Comparison of ENCODE assay signal across 23 mouse cellular contexts in the genomic region with DNA sequence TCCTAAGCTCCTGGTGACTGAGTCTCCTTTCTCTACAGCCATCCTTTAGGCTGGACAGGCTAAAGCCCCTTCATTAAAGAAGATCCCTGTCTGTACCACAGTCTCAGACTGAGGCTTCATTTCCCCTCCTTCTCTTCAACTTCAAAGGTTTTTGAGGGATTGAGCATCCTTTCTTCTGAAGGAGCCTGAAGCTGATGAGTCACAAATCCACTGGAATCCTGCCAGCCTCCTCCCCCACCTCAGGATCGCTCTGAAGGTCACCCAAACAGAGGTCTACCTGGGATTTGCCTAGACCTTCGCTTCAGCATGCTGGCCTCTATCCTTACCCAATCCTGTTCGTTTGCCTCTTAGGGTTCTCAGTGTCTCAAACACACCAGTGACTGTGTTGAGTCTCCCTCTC. TPM values are rescaled to one million over a fixed set of nuclear protein-coding genes. Genes with fewer than 3 reads are reported as not detected.
DNase-seq lines count a peak whose midpoint lies in the region; ATAC-seq lines count a peak whose summit lies in the region.
"Had no signal": no experiment of that assay in that cellular context is flagged by ENCODE, and none has a peak within 500 bp of the region (broad histone marks: within the 10 kb centered on the region; RNA-seq: fewer than 3 reads in every experiment).

No protein-coding gene starts in this region.

- H3K27me3 ChIP-seq in heart, embryonic 12.5 days (replicated peaks), result no peaks in the 10 kb centered on the region
- no peaks in the 10 kb centered on the region for H3K27me3 ChIP-seq in limb, embryonic 10.5 days (ENCODE audit: low read depth, poor library complexity, severe bottlenecking)
- H3K27me3 ChIP-seq: CH12.LX; embryonic facial prominence, embryonic 13.5 days; forebrain, embryonic 12.5 days; forebrain, embryonic 15.5 days; hindbrain, embryonic 12.5 days; hindbrain, embryonic 15.5 days had no signal

- ATAC-seq in heart, embryonic 12.5 days (ENCODE audit: insufficient number of reproducible peaks, low FRiP score), result no peak
- ATAC-seq: forebrain, embryonic 15.5 days had no signal

- no peaks in the 10 kb centered on the region for H3K9me3 ChIP-seq in heart, embryonic 12.5 days (replicated peaks)
- H3K9me3 ChIP-seq in limb, embryonic 10.5 days (replicated peaks), result no peaks in the 10 kb centered on the region
- H3K9me3 ChIP-seq: embryonic facial prominence, embryonic 13.5 days; forebrain, embryonic 12.5 days; forebrain, embryonic 15.5 days; G1E; heart, embryonic 10.5 days; hindbrain, embryonic 12.5 days; hindbrain, embryonic 15.5 days had no signal

- peaks cover 6% of the 10 kb centered on the region for H3K4me1 ChIP-seq in heart, embryonic 12.5 days (replicated peaks)
- peaks cover 34% of the 10 kb centered on the region for H3K4me1 ChIP-seq in limb, embryonic 10.5 days
- H3K4me1 ChIP-seq: forebrain, embryonic 15.5 days; hindbrain, embryonic 15.5 days had no signal

- H3K9ac ChIP-seq in heart, embryonic 12.5 days, result no peak overlapping the region
- H3K9ac ChIP-seq: embryonic facial prominence, embryonic 13.5 days; forebrain, embryonic 12.5 days; forebrain, embryonic 15.5 days; hindbrain, embryonic 12.5 days; hindbrain, embryonic 15.5 days had no signal

- no peak overlapping the region for H3K4me2 ChIP-seq in heart, embryonic 12.5 days
- H3K4me2 ChIP-seq: embryonic facial prominence, embryonic 13.5 days; forebrain, embryonic 12.5 days; forebrain, embryonic 15.5 days; hindbrain, embryonic 12.5 days; hindbrain, embryonic 15.5 days had no signal

- H3K36me3 ChIP-seq in heart, embryonic 12.5 days, result no peaks in the 10 kb centered on the region
- no peaks in the 10 kb centered on the region for H3K36me3 ChIP-seq in limb, embryonic 10.5 days
- H3K36me3 ChIP-seq: embryonic facial prominence, embryonic 13.5 days; forebrain, embryonic 12.5 days; forebrain, embryonic 15.5 days; G1E; heart, embryonic 10.5 days; hindbrain, embryonic 12.5 days; hindbrain, embryonic 15.5 days had no signal

- 70% methylated on average over 3 of the region's 3 CpGs for WGBS in heart, embryonic 12.5 days
- WGBS in limb, embryonic 10.5 days, result 79% methylated on average over 3 of the region's 3 CpGs

- peak; percentile 11 to 47 for DNase-seq in adrenal gland, adult (ENCODE audit: inconsistent age in 2 of 2, low spot score in 1 of 2)
- DNase-seq in adrenal gland, postnatal 25 days, result no peak
- DNase-seq in heart, adult 11 months, result peak; percentile 73
- peak; percentile 16 for DNase-seq in 3T3-L1 (ENCODE audit: low read depth, low spot score)
- DNase-seq in limb, embryonic 10.5 days (ENCODE audit: low spot score), result no peak
- no peak for DNase-seq in layer of hippocampus, postnatal 36 days
- DNase-seq: B cell, adult 2 months; cerebellum, adult 11 months; cerebellum, adult 2 months; cerebellum, adult 9-11 months; cerebellum, postnatal 25 days; gastrocnemius, postnatal 25 days had no signal

- no peak overlapping the region for H3K4me3 ChIP-seq in heart, embryonic 12.5 days
- no peak overlapping the region for H3K4me3 ChIP-seq in limb, embryonic 10.5 days
- H3K4me3 ChIP-seq: embryonic facial prominence, embryonic 13.5 days; erythroblast, embryonic 14.5 days; forebrain, embryonic 12.5 days; forebrain, embryonic 15.5 days; heart, adult 2 months; heart, embryonic 10.5 days; hindbrain, embryonic 12.5 days; hindbrain, embryonic 15.5 days had no signal

- no peak overlapping the region for H3K27ac ChIP-seq in heart, embryonic 12.5 days (ENCODE audit: poor library complexity, severe bottlenecking)
- H3K27ac ChIP-seq in limb, embryonic 10.5 days, result peak overlapping the region; percentile 4; the same call in 1 of the 2 replicates
- H3K27ac ChIP-seq: embryonic facial prominence, embryonic 13.5 days; forebrain, embryonic 12.5 days; forebrain, embryonic 15.5 days; heart, adult 2 months; heart, embryonic 10.5 days; hindbrain, embryonic 12.5 days; hindbrain, embryonic 15.5 days had no signal

RNA-seq across cellular contexts. Expression of a gene that starts 57.7 kb away (rescaled TPM):
- total RNA-seq in adrenal gland, postnatal 25 days (2021), result 5.7 and 10.3 TPM in 2 replicates
- polyA plus RNA-seq in heart, embryonic 12.5 days (2016; fragmentation: Nextera tagmentation; extraction: Ambion mirVana), result 13.9 and 15.0 TPM in 2 replicates
- polyA plus RNA-seq in limb, embryonic 10.5 days (2016; fragmentation: Nextera tagmentation; extraction: Ambion mirVana), result 10.6 and 14.0 TPM in 2 replicates
- 1 to 10 TPM; 5.3 to 5.8 TPM for total RNA-seq in layer of hippocampus, postnatal 36 days (2021)
- total RNA-seq: CH12.LX had no signal
- polyA plus RNA-seq: erythroblast, embryonic 14.5 days; G1E had no signal

Comparison
In these comparisons a context has a peak if more than half of its experiments do, and no peak if none do; other contexts are left out.
1. DNase-seq: peak in adrenal gland, adult (2 of 2), heart, adult 11 months (single experiment) and 3T3-L1 (single experiment); none in adrenal gland, postnatal 25 days (single experiment), limb, embryonic 10.5 days (single experiment) and layer of hippocampus, postnatal 36 days (0 of 2).